Mouse (Mus musculus): ENCODE results near the gene Kifc3.

GRCm38 (mm10) chr8:95054438-95054837 is 148.2 kb downstream of the Kifc3 start:
- TF ChIP-seq SIN3A (IDR thresholded peaks at IDR 0.05; ENCODE audit: low read length) = no peak
- no peak for TF ChIP-seq MAFK (IDR thresholded peaks at IDR 0.05; ENCODE audit: insufficient replicate concordance, low read length)
- TF ChIP-seq POLR2A (IDR thresholded peaks at IDR 0.05; ENCODE audit: low read depth, low read length) = no peak
- TF ChIP-seq EP300 (IDR thresholded peaks at IDR 0.05; ENCODE audit: low read length) = no peak

Measured in CH12.LX (cell line).